Mouse (Mus musculus): ENCODE data around the gene Ankrd65.

DNA sequence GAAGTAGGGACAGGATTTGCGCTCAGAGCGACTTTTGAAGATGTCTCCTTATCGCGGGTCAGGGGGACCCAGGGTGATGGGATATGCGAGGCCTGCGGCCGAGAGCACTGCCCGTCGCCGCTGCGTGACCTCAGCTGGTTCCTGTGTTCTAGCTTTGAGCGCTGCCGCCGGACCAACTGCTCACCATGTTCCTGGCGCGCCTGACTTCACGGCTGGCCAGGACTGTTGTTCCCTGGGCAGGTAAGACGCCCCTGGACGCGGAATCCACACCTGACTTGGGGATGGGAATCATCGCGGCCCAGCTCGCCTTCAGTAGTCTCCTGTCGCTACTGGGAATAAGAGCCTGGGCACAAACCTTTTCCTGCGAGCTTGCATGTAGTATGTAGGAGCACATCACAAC is 41.6 kb downstream of the Ankrd65 start:
- TF ChIP-seq POLR2A (IDR thresholded peaks at IDR 0.05; ENCODE audit: low read depth, low read length) (no peak), BHLHE40 (IDR thresholded peaks at IDR 0.05; ENCODE audit: low read depth, low read length) (no peak), CTCF (conservative IDR thresholded peaks at IDR 0.05 in 1 of 2, IDR thresholded peaks at IDR 0.05 in 1 of 2; ENCODE audit: low read depth in 2 of 2, low read length in 2 of 2) (no peak), TCF12 (IDR thresholded peaks at IDR 0.05; ENCODE audit: low read depth, low read length) (no peak), HCFC1 (IDR thresholded peaks at IDR 0.05; ENCODE audit: low read depth, low read length) (no peak), MXI1 (IDR thresholded peaks at IDR 0.05; ENCODE audit: low read depth, low read length) (no peak), USF1 (IDR thresholded peaks at IDR 0.05; ENCODE audit: low read depth, low read length) (no peak), MAZ (IDR thresholded peaks at IDR 0.05; ENCODE audit: low read depth, low read length) (no peak), POLR2AphosphoS2 (IDR thresholded peaks at IDR 0.05; ENCODE audit: low read depth, low read length) (no peak), CHD2 (IDR thresholded peaks at IDR 0.05; ENCODE audit: low read length) (no peak), ETS1 (conservative IDR thresholded peaks at IDR 0.05; ENCODE audit: low read depth, low read length) (no peak)
